Mouse (Mus musculus): ENCODE measurements around the gene Scin.

Scin gene

DNA sequence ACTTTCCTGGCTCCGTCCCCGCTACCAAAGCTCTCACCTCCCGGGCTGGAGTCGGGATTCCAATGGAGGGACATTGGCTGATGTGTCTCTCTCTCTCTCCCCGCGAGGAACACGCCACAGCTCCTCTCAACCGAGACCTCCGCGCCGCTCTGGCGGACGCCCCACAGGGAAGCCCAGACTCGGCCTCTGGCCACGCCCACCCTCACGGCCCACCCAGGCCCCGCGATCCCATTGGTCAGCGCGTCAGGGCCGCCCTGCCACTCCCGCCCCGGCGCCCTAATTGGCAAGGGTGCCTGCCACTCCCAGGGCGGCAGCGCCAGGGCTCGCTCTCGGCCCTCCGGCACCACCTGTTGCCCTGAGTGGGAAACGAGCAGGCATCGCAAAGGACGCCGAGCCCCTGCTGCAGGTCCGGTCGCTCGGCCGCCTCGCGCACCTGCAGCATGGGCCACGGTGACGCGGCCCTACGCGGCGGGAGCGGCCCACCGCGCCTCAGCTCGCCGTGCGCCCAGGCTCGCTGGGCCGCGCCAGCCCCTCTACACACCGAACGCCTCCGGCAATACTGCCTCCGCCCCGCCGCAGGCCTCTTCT is 96.7 kb downstream of the Scin start:
- in situ Hi-C loops (cut with MboI; ENCODE audit: unreplicated experiment in 2 of 2), result loop anchor here (5.0 to 25.0 kb wide), 5 partner anchors 145 to 525 kb away; partner anchors contain the start of genes Dock4 (in 1 of the 2) and Zfp277 (in 1 of the 2)

DNA sequence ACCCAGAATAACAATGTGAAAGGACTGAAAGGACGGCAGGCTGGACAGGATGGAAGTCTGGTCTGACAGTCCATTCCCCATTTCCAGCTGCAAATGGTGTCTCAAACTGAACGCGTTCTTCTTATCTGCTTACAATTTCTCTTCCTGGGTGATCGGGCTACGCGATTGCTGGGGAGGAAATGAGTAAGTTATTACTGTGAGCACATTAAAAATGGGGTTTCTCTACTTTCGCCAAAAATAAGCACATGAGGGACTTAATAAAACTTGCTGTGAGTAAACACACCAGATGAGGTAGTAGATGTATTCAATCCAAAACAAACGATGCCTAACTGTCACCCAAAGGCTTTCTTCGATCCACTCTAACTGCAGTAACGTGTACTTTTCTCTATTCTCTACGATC is 97.4 kb downstream of the Scin start:
- in situ Hi-C loops (cut with MboI; ENCODE audit: unreplicated experiment in 2 of 2), result loop anchor here (5.0 to 25.0 kb wide), 5 partner anchors 144 to 524 kb away; partner anchors contain the start of genes Dock4 (in 1 of the 2) and Zfp277 (in 1 of the 2)

GRCm38 (mm10) chr12:40035506-40035905 is 98.5 kb downstream of the Scin start:
- in situ Hi-C loops (cut with MboI; ENCODE audit: unreplicated experiment in 2 of 2), result loop anchor here (5.0 to 25.0 kb wide), 5 partner anchors 143 to 523 kb away; partner anchors contain the start of genes Dock4 (in 1 of the 2) and Zfp277 (in 1 of the 2)

DNA sequence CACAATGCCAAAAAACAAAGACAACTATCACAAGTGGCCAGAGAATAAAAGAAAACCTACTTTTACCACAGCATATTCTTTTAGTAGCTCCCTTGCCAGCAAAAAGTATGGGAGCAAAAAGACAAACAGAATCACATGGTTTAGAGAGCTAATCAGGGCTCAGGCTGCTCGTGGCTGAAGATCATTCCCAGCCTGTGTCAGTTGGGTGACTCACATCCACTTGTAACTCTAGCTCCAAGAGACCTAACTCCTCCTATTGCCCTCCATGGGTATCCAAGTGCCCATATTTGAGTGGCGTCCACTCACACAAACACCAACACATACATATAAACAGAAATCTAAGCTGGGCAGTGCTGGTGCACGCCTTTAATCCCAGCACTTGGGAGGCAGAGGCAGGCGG is 104.8 kb downstream of the Scin start:
- in situ Hi-C loops (cut with MboI; ENCODE audit: unreplicated experiment in 2 of 2), result loop anchor here in 1 of 2 experiments (25.0 kb wide), 1 partner anchor 408 kb away; the partner anchor contains the start of genes Dock4 and Zfp277

DNA sequence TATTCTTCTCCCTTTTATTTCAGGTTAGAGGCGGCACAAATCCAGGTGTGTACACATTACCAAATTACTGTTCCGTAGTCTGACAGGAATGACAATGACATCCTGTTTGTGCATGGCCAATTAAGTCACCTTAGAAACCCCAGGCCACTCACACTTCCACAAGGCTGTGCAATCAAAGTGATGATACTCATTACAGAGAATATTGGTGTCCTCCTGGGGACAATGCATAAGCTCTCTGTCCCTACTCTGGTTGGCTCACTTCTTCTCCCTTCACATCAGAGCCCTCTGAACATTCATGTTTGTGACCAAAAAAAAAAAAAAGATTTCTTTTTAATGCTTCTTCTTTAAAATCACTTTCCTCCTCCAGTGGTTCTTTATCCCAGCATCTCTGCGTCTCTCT is 106.2 kb downstream of the Scin start:
- in situ Hi-C loops (cut with MboI; ENCODE audit: unreplicated experiment in 2 of 2), result loop anchor here in 1 of 2 experiments (25.0 kb wide), 1 partner anchor 409 kb away; the partner anchor contains the start of genes Dock4 and Zfp277

GRCm38 (mm10) chr12:40027444-40027843 is 106.6 kb downstream of the Scin start:
- in situ Hi-C loops (cut with MboI; ENCODE audit: unreplicated experiment in 2 of 2), result loop anchor here in 1 of 2 experiments (25.0 kb wide), 1 partner anchor 410 kb away; the partner anchor contains the start of genes Dock4 and Zfp277

GRCm38 (mm10) chr12:40023918-40024317 is 110.1 kb downstream of the Scin start:
- in situ Hi-C loops (cut with MboI; ENCODE audit: unreplicated experiment in 2 of 2), result no loop called here

DNA sequence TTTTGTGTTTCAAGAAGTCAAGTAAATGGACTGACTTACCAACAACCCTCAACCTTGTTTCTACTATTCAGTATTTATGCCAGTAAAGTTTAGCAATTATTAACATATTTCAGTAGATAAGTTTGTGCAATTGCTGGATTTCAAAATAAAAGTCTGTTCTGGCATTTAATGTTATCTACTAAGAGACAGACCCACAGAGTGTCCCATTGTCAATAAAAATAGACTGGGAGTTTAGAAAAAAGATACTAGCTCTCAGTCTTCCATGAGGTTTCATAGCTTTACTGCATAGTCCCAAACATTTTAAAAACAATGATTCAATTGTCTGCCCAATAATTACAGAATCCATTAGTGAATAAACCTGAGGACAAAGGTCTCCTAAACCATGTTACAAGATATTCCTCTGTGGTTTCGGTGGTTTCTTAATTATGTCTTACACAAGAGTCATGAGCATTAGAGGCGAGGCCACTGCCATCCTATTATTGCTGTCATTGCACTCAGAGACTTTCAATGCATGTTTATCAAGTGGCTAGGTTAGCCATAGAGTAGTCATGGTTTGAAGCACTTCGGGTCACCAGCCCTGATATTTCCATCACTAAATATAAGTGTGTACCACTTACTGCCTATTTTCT is 110.9 kb downstream of the Scin start:
- in situ Hi-C loops (cut with MboI; ENCODE audit: unreplicated experiment in 2 of 2), result no loop called here

GRCm38 (mm10) chr12:40022344-40022743 is 111.7 kb downstream of the Scin start:
- in situ Hi-C loops (cut with MboI; ENCODE audit: unreplicated experiment in 2 of 2), result no loop called here

DNA sequence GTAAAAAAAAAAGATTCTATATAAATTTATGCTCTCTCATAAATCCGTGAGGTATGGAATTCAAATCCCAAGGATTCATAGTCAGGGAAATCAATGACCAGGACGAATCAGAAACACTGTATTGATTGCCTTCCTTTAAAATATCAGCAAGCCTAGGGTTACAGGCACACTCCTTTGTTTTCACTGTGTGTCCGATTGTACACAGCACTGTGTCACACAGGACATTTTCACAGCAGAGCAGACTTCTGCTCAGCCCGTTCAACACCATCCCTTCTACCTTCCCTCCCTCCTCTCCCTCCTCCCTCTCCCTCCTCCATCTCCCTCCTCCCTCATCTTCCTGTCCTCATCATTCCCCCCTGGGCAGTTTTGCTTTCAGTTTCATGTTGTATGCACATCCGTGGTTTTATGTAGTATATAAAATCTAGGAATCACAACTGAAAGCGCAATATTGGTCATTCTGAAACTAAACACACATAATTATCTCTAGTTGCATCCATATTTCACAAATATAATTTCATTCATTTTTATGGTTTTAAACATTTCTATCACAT is 116.0 kb downstream of the Scin start:
- in situ Hi-C loops (cut with MboI; ENCODE audit: unreplicated experiment in 2 of 2), result no loop called here

DNA sequence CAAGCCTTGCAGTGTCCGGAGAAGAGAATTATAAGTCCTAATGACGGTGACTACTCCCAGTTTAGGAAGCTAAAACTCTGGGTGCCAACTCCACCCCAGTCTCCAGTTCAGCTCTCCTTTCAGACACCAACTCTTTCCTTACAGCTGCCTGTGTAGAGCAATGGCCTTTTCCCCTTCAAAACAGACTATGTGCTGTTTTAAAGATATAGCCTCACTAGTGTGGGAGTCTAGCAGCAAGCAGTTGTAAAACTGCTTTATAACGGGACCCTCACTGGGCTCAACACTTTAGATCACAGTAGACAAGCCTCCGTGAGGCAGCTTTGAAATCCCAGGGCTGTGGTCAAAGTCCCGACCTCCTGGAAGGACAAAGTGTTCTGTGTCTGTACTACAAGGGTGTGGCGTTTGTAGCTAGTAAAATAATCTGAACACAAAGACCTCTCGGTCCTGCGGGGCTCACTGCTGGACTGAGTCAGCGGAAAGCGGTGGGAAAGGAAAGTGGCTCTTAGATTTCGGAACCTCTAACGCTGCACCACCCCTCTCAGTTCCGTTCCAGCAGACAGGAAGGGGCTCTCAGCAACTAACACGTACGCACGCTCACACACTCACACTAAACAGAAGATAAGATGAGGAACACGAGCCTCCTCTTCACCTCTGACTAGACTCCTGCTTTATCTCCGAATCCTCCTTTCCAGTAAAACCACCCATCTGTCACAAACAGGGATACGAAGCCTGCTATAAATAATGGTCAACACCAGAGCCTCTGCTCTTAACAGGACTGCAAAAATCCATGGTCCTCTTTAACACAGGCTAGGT is 117.2 kb downstream of the Scin start:
- in situ Hi-C loops (cut with MboI; ENCODE audit: unreplicated experiment in 2 of 2), result no loop called here

- in situ Hi-C loops (cut with MboI; ENCODE audit: unreplicated experiment in 2 of 2), result no loop called here
These were observed 118.0 kb downstream of the Scin start for GRCm38 (mm10) chr12:40016068-40016467.

- in situ Hi-C loops (cut with MboI; ENCODE audit: unreplicated experiment in 2 of 2), result no loop called here
These were observed 124.2 kb downstream of the Scin start for GRCm38 (mm10) chr12:40009866-40010265.
